8 mouse cellular contexts compared by ENCODE assay signal in the genomic region with DNA sequence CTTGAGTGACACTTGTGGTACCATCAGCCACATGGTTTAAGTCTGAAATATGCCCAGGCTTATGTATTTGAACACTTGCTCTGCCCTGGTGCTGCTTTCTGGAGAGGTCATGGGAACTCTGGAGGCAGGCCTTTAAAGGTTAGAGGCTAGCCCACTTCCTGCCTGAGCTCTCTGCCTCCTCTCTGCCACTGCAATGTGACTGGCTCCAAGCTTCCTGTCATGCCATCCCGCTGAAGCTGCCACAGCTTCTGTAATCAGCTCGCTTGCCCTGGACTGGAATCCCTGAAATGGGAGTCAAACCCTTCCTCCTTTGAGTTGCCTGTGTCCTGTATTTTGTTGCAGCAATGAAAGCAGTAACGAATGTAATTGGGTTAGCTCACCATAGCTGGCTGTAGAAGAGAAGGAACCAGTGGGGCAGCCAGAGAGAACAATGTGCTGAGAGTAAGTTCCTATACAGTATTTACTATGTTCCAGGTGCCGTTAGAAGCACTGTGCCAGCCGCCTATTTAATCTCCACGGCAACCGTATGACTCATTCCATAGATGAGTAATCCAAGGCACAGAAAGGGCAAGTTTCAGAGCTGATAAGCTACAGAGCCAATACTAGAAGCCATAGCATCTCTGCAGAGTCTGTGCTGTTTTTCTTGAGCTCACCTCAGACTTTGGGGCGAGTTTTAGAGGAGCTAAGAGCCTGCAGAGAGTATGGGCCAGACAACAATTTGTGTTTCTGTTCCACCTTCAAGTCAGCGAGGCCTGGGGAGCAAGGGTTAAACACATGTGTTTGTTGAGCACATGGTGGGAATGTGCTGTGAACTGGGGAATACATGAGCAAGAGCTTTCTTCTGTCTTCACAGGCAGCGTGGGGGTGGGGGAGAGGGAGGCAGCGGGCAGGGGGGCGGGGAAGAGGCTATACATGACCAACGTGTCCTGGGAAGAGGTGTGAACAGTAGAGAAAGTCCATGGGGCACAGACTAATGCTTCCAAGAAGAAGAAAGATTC. TPM values are rescaled to one million over a fixed set of nuclear protein-coding genes. Genes with fewer than 3 reads are reported as not detected.
DNase-seq lines count a peak whose midpoint lies in the region; ATAC-seq lines count a peak whose summit lies in the region.

No protein-coding gene starts in this region.

- DNase-seq in kidney, postnatal 14 days = no peak
- DNase-seq in CD4-positive, CD25-positive, alpha-beta regulatory T cell, adult 2 months (ENCODE audit: low read depth, low spot score) = peak; percentile 77
- DNase-seq in adrenal gland, postnatal 36 days = peak; percentile 67 to 68
- no peak for DNase-seq in cerebellum, postnatal 4 days (ENCODE audit: low spot score in 2 of 2)
- no peak for DNase-seq in midbrain, embryonic 11.5 days (ENCODE audit: low spot score, missing footprints)
- DNase-seq in spleen, adult 18-20 months = no peak

- no peak overlapping the region for H3K4me3 ChIP-seq in kidney, embryonic 14.5 days (ENCODE audit: low read length)
- no peak overlapping the region for H3K4me3 ChIP-seq in limb, embryonic 15.5 days
- H3K4me3 ChIP-seq in midbrain, embryonic 11.5 days (ENCODE audit: low read depth, low read length) = no peak overlapping the region

- H3K36me3 ChIP-seq in kidney, embryonic 14.5 days (ENCODE audit: control insufficient read depth, insufficient read depth, low read length) = no peaks in the 10 kb centered on the region
- no peaks in the 10 kb centered on the region for H3K36me3 ChIP-seq in limb, embryonic 15.5 days
- H3K36me3 ChIP-seq in midbrain, embryonic 11.5 days (ENCODE audit: control insufficient read depth, insufficient read depth, low read length) = no peaks in the 10 kb centered on the region

- H3K27me3 ChIP-seq in kidney, embryonic 14.5 days (ENCODE audit: control insufficient read depth, insufficient read depth, low read length) = no peaks in the 10 kb centered on the region
- no peaks in the 10 kb centered on the region for H3K27me3 ChIP-seq in limb, embryonic 15.5 days
- no peaks in the 10 kb centered on the region for H3K27me3 ChIP-seq in midbrain, embryonic 11.5 days (ENCODE audit: control insufficient read depth, insufficient read depth, low read length)

- H3K27ac ChIP-seq in kidney, embryonic 14.5 days (ENCODE audit: low read depth, low read length) = 0 out of 2 replicates have a peak overlapping the region, but pooled peaks have one; percentile 37
- 0 out of 2 replicates have a peak overlapping the region, but pooled peaks have one; percentile 3 for H3K27ac ChIP-seq in limb, embryonic 15.5 days
- no peak overlapping the region for H3K27ac ChIP-seq in midbrain, embryonic 11.5 days (ENCODE audit: low read depth, low read length)

- ATAC-seq in kidney, embryonic 14.5 days (ENCODE audit: low FRiP score, low TSS enrichment) = 0 out of 2 replicates have a peak, but pooled peaks have one; percentile 36
- no peak for ATAC-seq in limb, embryonic 15.5 days (ENCODE audit: insufficient number of reproducible peaks, low FRiP score, low TSS enrichment, low read depth)
- ATAC-seq in midbrain, embryonic 11.5 days (ENCODE audit: low FRiP score) = no peak

- 61% methylated on average over 13 of the region's 13 CpGs for WGBS in kidney, embryonic 14.5 days
- 53% methylated on average over 13 of the region's 13 CpGs for WGBS in limb, embryonic 15.5 days
- WGBS in midbrain, embryonic 11.5 days = 75% methylated on average over 13 of the region's 13 CpGs

- no peak overlapping the region for H3K4me2 ChIP-seq in kidney, embryonic 14.5 days (replicated peaks; ENCODE audit: low read depth, low read length)
- no peak overlapping the region for H3K4me2 ChIP-seq in limb, embryonic 15.5 days
- no peak overlapping the region for H3K4me2 ChIP-seq in midbrain, embryonic 11.5 days

- H3K9ac ChIP-seq in kidney, embryonic 14.5 days (ENCODE audit: low read depth, low read length) = no peak overlapping the region
- H3K9ac ChIP-seq in limb, embryonic 15.5 days = no peak overlapping the region
- H3K9ac ChIP-seq in midbrain, embryonic 11.5 days (ENCODE audit: low read length) = no peak overlapping the region

- H3K4me1 ChIP-seq in kidney, embryonic 14.5 days (ENCODE audit: control insufficient read depth, insufficient read depth, low read length) = peaks cover 7% of the 10 kb centered on the region
- H3K4me1 ChIP-seq in limb, embryonic 15.5 days = peaks cover 11% of the 10 kb centered on the region
- H3K4me1 ChIP-seq in midbrain, embryonic 11.5 days (ENCODE audit: control insufficient read depth, insufficient read depth, low read length) = no peaks in the 10 kb centered on the region; the same call in 1 of the 2 replicates

- H3K9me3 ChIP-seq in kidney, embryonic 14.5 days (ENCODE audit: control insufficient read depth, low read length) = no peaks in the 10 kb centered on the region
- H3K9me3 ChIP-seq in limb, embryonic 15.5 days = no peaks in the 10 kb centered on the region
- H3K9me3 ChIP-seq in midbrain, embryonic 11.5 days (ENCODE audit: control insufficient read depth, low read length) = no peaks in the 10 kb centered on the region

RNA-seq across cellular contexts. Expression of gene Tnrc6a, which starts 15.3 kb away (rescaled TPM):
- 57.6 and 64.1 TPM in 2 replicates for polyA plus RNA-seq in kidney, embryonic 14.5 days (2014; fragmentation: Nextera tagmentation; extraction: Ambion mirVana)
- total RNA-seq in adrenal gland, postnatal 36 days (2021) = 10 to 100 TPM; 39.9 to 45.8 TPM
- polyA plus RNA-seq in limb, embryonic 15.5 days (2015; fragmentation: Nextera tagmentation; extraction: Ambion mirVana) = 38.2 and 43.5 TPM in 2 replicates
- 44.7 and 57.8 TPM in 2 replicates for polyA plus RNA-seq in midbrain, embryonic 11.5 days (2014; fragmentation: Nextera tagmentation; extraction: Ambion mirVana)

Comparison
In these comparisons a context has a peak if more than half of its experiments do, and no peak if none do; other contexts are left out.
1. DNase-seq: peak in CD4-positive, CD25-positive, alpha-beta regulatory T cell, adult 2 months (single experiment) and adrenal gland, postnatal 36 days (2 of 2); none in kidney, postnatal 14 days (single experiment), cerebellum, postnatal 4 days (0 of 2), midbrain, embryonic 11.5 days (single experiment) and spleen, adult 18-20 months (0 of 2).